17 mouse cellular contexts compared by ENCODE assay signal in the genomic region with DNA sequence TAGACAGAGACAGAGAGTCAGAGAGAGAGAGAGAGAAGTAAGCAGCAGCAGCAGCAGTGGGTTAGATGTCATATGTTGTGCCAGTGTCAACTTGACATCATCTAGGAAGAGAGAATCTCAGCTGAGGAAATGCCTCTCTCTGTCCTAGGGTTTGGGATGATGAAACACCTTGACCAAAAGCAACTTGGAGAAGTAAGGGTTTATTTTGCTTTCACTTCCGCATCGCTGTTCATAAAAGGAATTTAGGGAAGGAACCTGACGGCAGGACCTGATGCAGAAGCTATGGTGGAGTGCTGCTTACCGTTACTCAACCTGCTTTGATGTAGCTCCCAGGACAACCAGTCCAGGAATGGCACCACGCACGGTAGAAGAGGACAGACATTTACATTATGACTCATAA. TPM values are rescaled to one million over a fixed set of nuclear protein-coding genes. Genes with fewer than 3 reads are reported as not detected.
DNase-seq lines count a peak whose midpoint lies in the region; ATAC-seq lines count a peak whose summit lies in the region.
"Had no signal": no experiment of that assay in that cellular context is flagged by ENCODE, and none has a peak within 500 bp of the region (broad histone marks: within the 10 kb centered on the region; RNA-seq: fewer than 3 reads in every experiment).

No protein-coding gene starts in this region.

- DNase-seq in lung, postnatal 36 days, result peak; percentile 21
- DNase-seq in lung, postnatal 4 days, result no peak
- no peak for DNase-seq in cerebellum, postnatal 25 days
- DNase-seq in gastrocnemius, postnatal 36 days, result no peak
- DNase-seq: adrenal gland, adult 8-10 months; adrenal gland, postnatal 25 days; cerebellum, adult 11-12 months; cerebellum, adult 8-10 months; cerebellum, postnatal 10 days; forebrain, postnatal 0 days; gastrocnemius, postnatal 25 days had no signal

- ATAC-seq in megakaryocyte, adult 5-6 weeks (ENCODE audit: poor library complexity, severe bottlenecking), result peak; percentile 72
- peak; percentile 62 for ATAC-seq in monocyte, adult 5-6 weeks (replicated peaks; ENCODE audit: insufficient number of reproducible peaks, low FRiP score, low TSS enrichment, poor library complexity, severe bottlenecking)
- ATAC-seq in frontal cortex, adult (ENCODE audit: low TSS enrichment), result no peak
- ATAC-seq: CD4-positive, CD25-positive, alpha-beta regulatory T cell, adult 4 months; forebrain, embryonic 14.5 days; forebrain, postnatal 0 days; hindbrain, embryonic 16.5 days had no signal

- intact Hi-C loops in gastrocnemius, postnatal 36 days (cut with DNase I), result loop anchor here (10.0 kb wide), 1 partner anchor 509 kb away; no protein-coding TSS in a partner anchor

RNA-seq across cellular contexts. Expression of gene Ralgapa1, which starts 3.1 kb away (rescaled TPM):
- total RNA-seq in megakaryocyte, adult 5-6 weeks (2015), result 33.7 and 39.3 TPM in 2 replicates
- 25.6 and 36.6 TPM in 2 replicates for total RNA-seq in megakaryocyte, adult 5-6 weeks (2017)
- 27.0 to 55.5 TPM (median 30.2 TPM) in 3 replicates for total RNA-seq in monocyte, adult 5-6 weeks (2017)
- 10 to 100 TPM; 34.8 to 36.8 TPM for total RNA-seq in gastrocnemius, postnatal 36 days (2021)

RNA-seq across cellular contexts. Expression of gene Brms1l, which starts 12.1 kb away (rescaled TPM):
- 12.6 and 12.8 TPM in 2 replicates for total RNA-seq in megakaryocyte, adult 5-6 weeks (2015)
- total RNA-seq in megakaryocyte, adult 5-6 weeks (2017), result 13.8 and 14.0 TPM in 2 replicates
- 5.8 to 20.7 TPM (median 9.2 TPM) in 3 replicates for total RNA-seq in monocyte, adult 5-6 weeks (2017)
- 10 to 100 TPM; 12.5 to 20.8 TPM for total RNA-seq in gastrocnemius, postnatal 36 days (2021)
